Mouse (Mus musculus) pancreas, adult 10 weeks (tissue): ENCODE data around the gene Ambra1. TPM values are rescaled to one million over a fixed set of nuclear protein-coding genes. Genes with fewer than 3 reads are reported as not detected.

Source experiments
- polyA plus RNA-seq: library from polyadenylated mRNA; stranded (reverse); fragments of 350-450 nt; fragmentation: Illumina TruSeq; extraction: RNeasy Lipid Tissue Mini Kit (QIAGEN cat#74804); gene quantifications from one replicate; pipeline ENCODE4 v1.2.3, GENCODE M21; 2015; ENCODE audit warnings: low read depth, low replicate concordance; ENCODE audit not compliant: insufficient read depth

Ambra1 gene
- polyA plus RNA-seq = 6.1 TPM

DNA sequence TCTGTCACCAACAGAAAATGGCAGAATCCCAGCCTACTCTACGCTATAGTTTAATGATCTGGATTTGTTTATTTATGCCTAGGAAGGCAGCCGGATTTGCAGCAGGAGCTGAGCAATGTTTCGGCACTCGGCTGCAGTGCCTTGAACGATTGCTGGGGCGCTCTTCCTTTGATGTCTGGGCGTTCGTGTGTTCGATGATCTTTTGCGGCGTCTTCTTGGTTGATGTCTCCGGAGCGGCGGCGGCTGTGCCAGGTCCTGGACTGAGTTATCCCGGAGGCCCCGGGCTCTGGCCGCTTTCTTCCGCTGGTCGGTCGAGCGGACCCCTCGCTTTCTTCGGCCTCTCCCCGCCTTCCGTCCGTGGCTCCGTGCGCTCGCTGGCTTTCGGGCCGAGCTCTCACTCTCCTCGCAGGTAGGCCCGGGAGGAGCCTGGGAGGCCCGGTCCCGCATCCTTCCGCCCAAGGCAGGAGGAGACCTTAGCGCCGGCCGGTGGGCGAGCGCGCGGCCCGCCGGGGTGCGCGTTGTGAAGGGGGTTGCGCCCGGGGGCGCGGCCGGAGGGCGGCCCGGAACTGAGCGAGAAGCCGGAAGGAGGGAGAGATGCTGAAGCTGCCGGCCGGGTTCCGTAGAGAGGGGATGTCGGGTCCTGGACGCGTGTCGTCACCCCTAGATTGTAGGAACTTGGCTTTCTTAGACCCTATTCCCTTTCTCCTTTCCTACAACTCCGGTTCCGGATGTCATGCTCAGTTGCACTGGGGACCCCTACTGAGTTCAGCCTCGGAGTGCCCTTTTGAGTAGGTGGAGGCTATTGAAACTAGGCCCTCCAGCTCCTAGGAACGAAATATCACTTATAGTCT lies at the start of gene Ambra1:
Ambra1 (plus strand) TSS at position 164 of the 851 bp plus-strand sequence.

DNA sequence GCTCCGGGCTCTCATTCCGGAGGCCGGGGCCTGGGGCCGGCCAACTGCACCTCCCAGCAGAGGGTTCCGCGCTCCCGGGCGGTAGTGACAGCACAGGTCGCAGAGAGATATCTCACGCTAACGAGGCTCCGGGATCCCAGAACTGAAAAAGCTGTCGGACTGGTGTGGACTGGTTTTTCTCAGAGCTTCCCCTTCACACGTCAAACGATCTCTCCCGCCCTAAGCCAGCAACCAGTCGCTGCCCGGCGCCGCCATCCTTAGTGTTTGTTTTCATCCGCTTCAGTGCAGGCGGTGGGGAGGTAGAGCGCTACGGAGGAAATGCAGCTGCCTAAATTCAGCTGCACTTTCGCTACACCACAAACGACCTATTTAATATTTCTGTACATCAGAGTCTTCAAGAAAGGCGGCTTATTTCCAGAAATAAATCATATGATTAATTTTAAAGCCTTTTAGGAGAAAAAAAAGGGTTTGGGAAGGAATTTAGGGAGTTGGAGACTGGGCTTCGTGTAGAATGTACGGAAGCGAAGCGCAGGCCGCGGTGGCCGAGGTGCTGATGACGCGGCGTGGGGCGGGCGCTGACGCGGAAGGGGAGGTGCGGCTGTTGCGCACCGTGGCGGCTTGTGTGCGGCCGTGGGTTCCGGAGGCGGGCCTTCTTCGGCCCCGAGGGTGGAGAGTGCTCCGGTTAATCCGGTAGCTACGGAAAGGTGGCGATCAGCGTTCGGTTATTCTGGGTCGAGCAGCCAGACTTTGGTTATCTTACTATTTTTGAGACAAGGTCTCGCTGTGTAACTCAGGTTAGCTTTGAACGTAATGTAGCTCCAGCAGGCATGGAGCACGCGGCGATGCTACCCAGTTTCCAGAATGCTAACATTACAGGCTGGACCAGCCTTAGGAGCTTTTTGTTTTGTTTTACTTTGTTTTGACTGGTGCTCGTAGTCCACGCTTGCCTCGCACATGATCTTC lies 19.4 kb upstream of the Ambra1 start, which contains the start of the genes Atg13 and Harbi1:
Atg13 (minus strand) TSS at position 305 of the 963 bp plus-strand sequence.
Harbi1 (plus strand) TSS at position 581 of the 963 bp plus-strand sequence.

DNA sequence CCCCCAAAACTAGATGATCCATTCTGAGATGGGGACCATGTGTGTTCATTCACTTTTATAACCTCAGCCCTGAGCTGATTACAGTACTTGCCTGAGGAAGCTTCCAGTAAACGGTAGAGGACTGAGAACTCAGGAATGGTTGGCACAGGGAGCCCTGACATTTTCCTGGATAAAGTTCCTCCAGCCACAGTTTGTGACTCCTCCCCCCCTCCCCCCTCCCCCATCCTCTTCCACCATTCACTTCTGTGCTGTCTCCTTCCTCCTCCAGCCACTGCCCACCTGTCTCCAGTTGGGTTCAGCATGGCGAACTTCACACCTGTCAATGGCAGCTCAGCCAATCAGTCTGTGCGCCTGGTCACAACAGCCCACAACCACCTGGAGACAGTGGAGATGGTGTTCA lies 197.0 kb downstream of the Ambra1 start, which contains the start of gene Chrm4:
Chrm4 (plus strand) TSS at position 301 of the 400 bp plus-strand sequence.

DNA sequence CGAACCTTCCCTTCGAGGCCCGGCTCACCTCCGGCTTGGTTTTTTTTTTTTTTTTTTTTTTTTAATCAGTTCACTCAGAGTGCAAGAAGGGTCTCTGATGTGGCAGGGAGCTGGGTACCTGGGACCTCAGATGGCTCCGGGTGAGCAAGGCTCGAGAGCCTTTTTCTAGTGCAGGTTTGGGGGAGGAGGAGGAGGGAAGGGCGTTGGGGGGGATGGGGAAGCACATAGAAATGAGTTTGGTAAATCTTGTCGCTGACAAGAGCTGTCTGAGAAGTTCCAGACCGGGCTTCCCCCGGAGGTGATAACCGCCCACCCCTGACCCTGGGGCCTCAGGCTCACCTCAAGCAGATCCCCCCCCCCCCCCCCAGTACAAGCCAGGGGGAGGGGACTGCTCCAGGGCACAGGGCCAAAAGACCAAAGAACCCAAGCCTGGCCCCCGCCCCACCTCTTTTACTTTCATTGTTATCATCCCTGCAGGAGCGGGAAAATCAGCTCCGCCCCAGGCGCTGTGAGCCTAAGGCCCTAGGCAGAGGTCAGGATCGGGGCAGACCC lies 202.3 kb downstream of the Ambra1 start, which contains the start of gene Mdk:
Mdk (minus strand) TSS at position 138 of the 552 bp plus-strand sequence.

DNA sequence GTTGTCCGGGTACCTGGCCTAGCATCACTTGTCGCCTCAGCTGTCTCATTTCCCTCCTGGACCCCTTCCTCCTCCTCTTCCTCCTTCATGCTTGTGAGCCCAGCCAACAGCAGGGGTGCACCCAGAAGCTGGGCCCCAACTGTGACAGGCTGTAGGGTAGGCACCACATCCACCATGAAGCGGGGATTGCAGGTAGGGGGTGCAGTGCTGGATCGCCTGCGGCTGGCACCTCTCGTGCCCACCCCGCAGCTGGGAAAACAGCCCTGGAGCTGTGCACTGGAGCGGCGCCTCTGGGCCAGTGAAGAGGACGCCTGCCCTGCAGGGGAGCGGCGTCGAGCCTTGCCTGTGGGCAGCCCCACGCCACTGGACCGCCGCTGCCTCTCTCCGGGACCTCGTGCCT lies 215.5 kb downstream of the Ambra1 start, which contains the start of gene Gm9821:
Gm9821 (plus strand) TSS at position 221 of the 400 bp plus-strand sequence.

Other genes starting within 250 kb of the Ambra1 start
- gene Ckap5, start 203.4 kb upstream of the Ambra1 start, polyA plus RNA-seq = 6.3 TPM
- gene F2, start 93.7 kb upstream of the Ambra1 start, polyA plus RNA-seq = not detected
- 3.8 TPM for gene Zfp408, start 80.3 kb upstream of the Ambra1 start, polyA plus RNA-seq
- gene Arhgap1, start 80.3 kb upstream of the Ambra1 start, polyA plus RNA-seq = 15.7 TPM
- 10.0 TPM for gene Atg13, start 19.6 kb upstream of the Ambra1 start, polyA plus RNA-seq
- 4.4 TPM for gene Harbi1, start 19.3 kb upstream of the Ambra1 start, polyA plus RNA-seq
- not detected for gene Chrm4, start 197.1 kb downstream of the Ambra1 start, polyA plus RNA-seq
- gene Mdk, start 202.2 kb downstream of the Ambra1 start, polyA plus RNA-seq = 5.7 TPM
- gene Gm9821, start 215.6 kb downstream of the Ambra1 start, polyA plus RNA-seq = not detected
- 25.4 TPM for gene Dgkz, start 245.7 kb downstream of the Ambra1 start, polyA plus RNA-seq